Mouse (Mus musculus): ENCODE data around the gene Olfr1214. TPM values are rescaled to one million over a fixed set of nuclear protein-coding genes. Genes with fewer than 3 reads are reported as not detected.
"Not testable (repeated sequence)": the region's sequence is repeated elsewhere in the genome, so short reads cannot be mapped to it uniquely, and the experiment has no call there.

Gene Olfr1214
- polyA plus RNA-seq (2015; fragmentation: Nextera tagmentation; extraction: Ambion mirVana): not detected in 2 replicates

DNA sequence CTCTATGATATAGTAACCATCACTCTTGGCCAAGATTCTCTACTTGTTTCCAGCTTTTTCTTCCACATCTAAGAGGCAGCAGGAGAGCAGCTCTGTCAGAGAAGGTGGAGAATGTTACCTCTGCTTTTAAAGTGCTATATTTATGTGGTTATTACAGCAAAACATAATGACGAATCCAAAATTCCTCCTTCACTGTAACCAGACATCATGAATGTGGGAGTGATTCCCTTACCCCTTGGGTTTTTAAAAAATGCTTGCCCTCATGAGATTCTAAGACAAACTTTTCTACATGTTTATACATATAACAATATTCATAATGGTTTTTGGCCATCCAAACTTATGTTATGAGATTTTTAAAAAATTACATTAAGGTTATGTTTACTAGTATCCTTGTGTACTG, at the start of gene Olfr1214:
Gene Olfr1214, minus strand, starts transcription at position 101 of the 400 bp plus-strand sequence.
- Histone ChIP-seq H3K27ac (no peak within 1 kb of the TSS), H3K4me3 (no peak within 1 kb of the TSS), H3K27me3 (no peaks in the 10 kb centered on the region), H3K4me1 (replicated peaks) (no peaks in the 10 kb centered on the region), H3K4me2 (no peak within 1 kb of the TSS), H3K9me3 (replicated peaks) (no peaks in the 10 kb centered on the region), H3K9ac (no peak within 1 kb of the TSS), H3K36me3 (no peaks in the 10 kb centered on the region)
- WGBS: 73% methylated on average over 1 of the region's 1 CpGs
- no peak for ATAC-seq (replicated peaks; ENCODE audit: insufficient number of reproducible peaks, insufficient read depth, low FRiP score, low read depth)

DNA sequence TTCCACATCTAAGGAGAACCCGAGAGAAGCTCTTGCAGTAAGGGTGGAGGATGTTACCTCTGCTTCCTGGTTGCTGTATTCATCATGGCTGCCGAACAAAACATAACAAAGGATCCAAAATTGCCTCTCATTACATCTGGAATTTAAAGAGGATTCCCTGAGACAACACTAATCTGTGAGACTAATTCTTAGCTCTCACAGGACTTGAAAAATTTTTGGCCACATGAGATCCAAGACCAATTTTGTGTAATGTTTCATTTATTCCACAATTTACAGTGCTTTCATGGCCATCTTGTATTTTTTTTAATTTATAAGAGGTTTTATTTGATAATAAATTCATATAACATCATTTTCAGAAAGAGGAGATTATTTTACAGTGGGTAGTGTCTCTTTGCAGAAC, 39.5 kb upstream of the Olfr1214 start, which contains the start of gene Olfr1217:
Gene Olfr1217, minus strand, starts transcription at position 101 of the 400 bp plus-strand sequence.
- Histone ChIP-seq H3K27me3 (no peaks in the 10 kb centered on the region), H3K36me3 (no peaks in the 10 kb centered on the region), H3K4me1 (replicated peaks) (no peaks in the 10 kb centered on the region), H3K27ac (no peak within 1 kb of the TSS), H3K4me3 (no peak within 1 kb of the TSS), H3K4me2 (no peak within 1 kb of the TSS), H3K9ac (no peak within 1 kb of the TSS), H3K9me3 (replicated peaks) (no peaks in the 10 kb centered on the region)
- no peak for ATAC-seq (replicated peaks; ENCODE audit: insufficient number of reproducible peaks, insufficient read depth, low FRiP score, low read depth)
- 66% methylated on average over 2 of the region's 2 CpGs for WGBS

DNA sequence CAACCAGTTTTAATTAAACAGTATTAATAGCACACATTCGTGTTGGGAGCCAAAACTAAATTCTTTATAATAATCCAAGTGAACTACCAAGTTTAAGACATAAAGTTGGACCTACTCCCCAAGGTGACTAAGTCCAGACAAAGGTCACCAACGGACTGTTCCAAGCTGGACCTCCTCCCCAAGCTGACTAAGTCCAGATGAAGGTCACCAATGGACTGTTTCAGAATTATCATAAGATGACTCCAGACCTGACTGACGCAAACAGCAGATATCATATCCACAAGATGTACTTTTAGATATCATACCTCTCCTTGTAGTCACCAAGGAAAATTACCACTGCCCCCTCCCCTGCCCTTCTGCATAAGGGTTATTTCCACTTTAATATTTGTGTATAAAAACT, 29.0 kb upstream of the Olfr1214 start:
- H3K4me1 ChIP-seq (replicated peaks); H3K36me3 ChIP-seq; H3K4me2 ChIP-seq; H3K9me3 ChIP-seq (replicated peaks); H3K27ac ChIP-seq; H3K27me3 ChIP-seq; H3K4me3 ChIP-seq; ATAC-seq (replicated peaks; ENCODE audit: insufficient number of reproducible peaks, insufficient read depth, low FRiP score, low read depth); H3K9ac ChIP-seq: not testable (repeated sequence)
- 58% methylated on average over 3 of the region's 3 CpGs for WGBS

DNA sequence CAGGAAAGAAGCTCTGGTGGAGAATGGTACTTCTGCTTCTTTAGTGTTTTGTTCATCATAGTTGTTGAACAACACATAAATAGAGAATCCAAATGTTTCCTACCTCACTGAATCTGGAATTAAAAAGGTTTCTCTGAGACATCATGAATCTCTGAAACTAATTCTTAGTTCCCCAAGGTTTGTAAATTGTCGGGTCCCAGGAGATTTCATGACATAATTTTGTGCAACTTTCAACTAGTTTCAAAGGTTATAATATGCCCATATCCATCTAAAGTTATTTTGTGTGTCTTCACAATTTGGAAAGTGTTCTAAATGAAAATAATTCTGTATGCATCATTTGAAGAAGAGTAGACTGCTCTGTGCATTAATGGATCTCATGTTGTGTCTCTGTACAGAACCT, 25.8 kb upstream of the Olfr1214 start, which contains the start of gene Olfr1216:
Gene Olfr1216, minus strand, starts transcription at position 101 of the 400 bp plus-strand sequence.
- ATAC-seq (replicated peaks; ENCODE audit: insufficient number of reproducible peaks, insufficient read depth, low FRiP score, low read depth): no peak
- Histone ChIP-seq H3K27me3 (no peaks in the 10 kb centered on the region), H3K9ac (no peak within 1 kb of the TSS), H3K4me3 (no peak within 1 kb of the TSS), H3K9me3 (replicated peaks) (no peaks in the 10 kb centered on the region), H3K4me2 (no peak within 1 kb of the TSS), H3K36me3 (no peaks in the 10 kb centered on the region), H3K4me1 (replicated peaks) (no peaks in the 10 kb centered on the region), H3K27ac (no peak within 1 kb of the TSS)
- 72% methylated on average over 1 of the region's 1 CpGs for WGBS

DNA sequence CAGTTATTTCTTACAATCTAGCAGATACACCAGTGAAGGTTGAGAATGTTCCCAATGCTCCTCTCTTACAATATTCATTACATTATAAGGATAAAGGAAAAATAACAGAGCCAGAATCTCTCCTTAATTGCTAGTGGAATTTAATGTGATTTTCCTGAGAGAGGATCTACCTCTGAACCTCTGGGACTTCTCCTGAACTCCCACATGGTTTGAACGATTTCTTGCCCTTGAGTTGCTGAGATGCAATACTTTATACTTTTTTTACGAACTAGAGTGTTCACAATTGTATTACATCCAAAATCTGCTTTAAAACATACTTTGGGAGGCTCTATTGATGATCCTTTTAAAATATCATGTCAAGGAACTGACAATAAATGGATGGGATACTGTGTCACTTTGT, 14.4 kb upstream of the Olfr1214 start, which contains the start of gene Olfr1215:
Gene Olfr1215, minus strand, starts transcription at position 101 of the 400 bp plus-strand sequence.
- Histone ChIP-seq H3K4me3 (no peak within 1 kb of the TSS), H3K27ac (no peak within 1 kb of the TSS), H3K4me1 (replicated peaks) (no peaks in the 10 kb centered on the region), H3K27me3 (no peaks in the 10 kb centered on the region), H3K9ac (no peak within 1 kb of the TSS), H3K4me2 (no peak within 1 kb of the TSS), H3K9me3 (replicated peaks) (no peaks in the 10 kb centered on the region), H3K36me3 (no peaks in the 10 kb centered on the region)
- no peak for ATAC-seq (replicated peaks; ENCODE audit: insufficient number of reproducible peaks, insufficient read depth, low FRiP score, low read depth)
- 56% methylated on average over 2 of the region's 2 CpGs for WGBS

DNA sequence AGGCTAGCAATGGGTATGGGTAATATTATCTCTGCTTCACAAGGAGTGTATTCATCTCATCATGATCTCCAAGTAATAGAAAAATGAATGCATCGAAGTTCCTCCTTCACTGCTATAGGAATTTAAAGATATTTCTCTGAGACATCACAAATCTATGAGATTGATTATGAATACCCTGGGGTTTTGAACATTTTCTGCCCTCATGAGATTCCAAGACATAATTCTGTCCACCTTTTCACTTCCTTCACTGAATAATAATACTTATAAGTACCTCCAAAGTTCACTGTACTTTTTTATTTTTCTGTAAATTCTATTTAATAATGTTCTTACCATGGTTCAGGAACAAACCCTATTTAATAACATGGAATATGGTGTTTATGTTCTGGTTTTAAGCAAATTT, 12.3 kb downstream of the Olfr1214 start, which contains the start of gene Gm13762:
Gene Gm13762, minus strand, starts transcription at position 101 of the 400 bp plus-strand sequence.
- no peak within 1 kb of the TSS for H3K27ac ChIP-seq
- H3K4me1 ChIP-seq (replicated peaks): no peaks in the 10 kb centered on the region
- no peaks in the 10 kb centered on the region for H3K9me3 ChIP-seq (replicated peaks)
- H3K9ac ChIP-seq: no peak within 1 kb of the TSS
- H3K4me3 ChIP-seq: no peak within 1 kb of the TSS
- no peaks in the 10 kb centered on the region for H3K27me3 ChIP-seq
- ATAC-seq (replicated peaks; ENCODE audit: insufficient number of reproducible peaks, insufficient read depth, low FRiP score, low read depth): no peak
- 58% methylated on average over 1 of the region's 1 CpGs for WGBS
- no peak within 1 kb of the TSS for H3K4me2 ChIP-seq
- no peaks in the 10 kb centered on the region for H3K36me3 ChIP-seq

DNA sequence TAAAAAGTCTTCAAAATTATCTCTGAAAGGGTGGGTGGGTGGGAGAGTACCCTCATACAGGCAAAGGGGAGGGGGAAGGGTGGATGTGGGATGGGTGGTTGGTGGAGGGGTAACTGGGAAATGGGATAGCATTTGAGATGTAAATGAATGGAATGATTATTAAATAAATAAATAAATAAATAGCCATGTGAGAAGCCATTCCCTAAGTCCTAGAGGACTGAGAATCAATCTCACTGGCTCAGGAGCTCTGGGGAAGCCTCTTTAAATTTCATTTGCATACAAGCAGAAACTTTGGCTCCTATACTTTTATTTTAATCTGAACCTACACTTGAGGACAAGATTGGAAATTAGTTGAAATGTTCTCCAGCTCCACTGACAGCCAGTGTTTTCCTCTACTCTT, 38.8 kb downstream of the Olfr1214 start, which contains the start of gene Olfr1212:
Gene Olfr1212, plus strand, starts transcription at position 301 of the 400 bp plus-strand sequence.
- no peak within 1 kb of the TSS for H3K4me3 ChIP-seq
- no peaks in the 10 kb centered on the region for H3K36me3 ChIP-seq
- H3K9me3 ChIP-seq (replicated peaks): no peaks in the 10 kb centered on the region
- H3K27ac ChIP-seq: no peak within 1 kb of the TSS
- H3K4me2 ChIP-seq: no peak within 1 kb of the TSS
- ATAC-seq (replicated peaks; ENCODE audit: insufficient number of reproducible peaks, insufficient read depth, low FRiP score, low read depth): no peak
- no peaks in the 10 kb centered on the region for H3K4me1 ChIP-seq (replicated peaks)
- no peak within 1 kb of the TSS for H3K9ac ChIP-seq
- H3K27me3 ChIP-seq: no peaks in the 10 kb centered on the region

DNA sequence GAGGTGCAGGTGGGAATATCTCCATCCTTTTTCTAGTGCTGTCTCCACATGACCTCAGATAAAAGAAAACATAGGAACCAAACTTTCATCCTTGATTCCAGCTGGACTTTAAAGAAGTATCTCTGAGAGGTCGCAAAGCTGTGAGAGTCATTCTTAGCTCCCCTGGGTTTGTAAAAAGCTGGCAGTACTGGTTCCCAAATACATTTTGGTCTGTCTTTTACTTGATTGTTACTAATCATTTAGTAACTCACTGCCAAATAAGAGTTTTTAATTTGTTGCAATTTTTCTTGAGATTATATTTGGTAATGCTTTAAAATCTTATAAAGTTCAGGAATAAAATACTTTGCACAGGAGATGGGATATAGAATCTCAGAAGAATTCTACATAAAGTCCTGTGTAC, 54.4 kb downstream of the Olfr1214 start, which contains the start of gene Olfr1211:
Gene Olfr1211, minus strand, starts transcription at position 101 of the 400 bp plus-strand sequence.
- no peak within 1 kb of the TSS for H3K9ac ChIP-seq
- H3K27me3 ChIP-seq: no peaks in the 10 kb centered on the region
- WGBS: 77% methylated on average over 1 of the region's 1 CpGs
- H3K4me2 ChIP-seq: no peak within 1 kb of the TSS
- no peaks in the 10 kb centered on the region for H3K4me1 ChIP-seq (replicated peaks)
- ATAC-seq (replicated peaks; ENCODE audit: insufficient number of reproducible peaks, insufficient read depth, low FRiP score, low read depth): no peak
- no peak within 1 kb of the TSS for H3K27ac ChIP-seq
- no peak within 1 kb of the TSS for H3K4me3 ChIP-seq
- no peaks in the 10 kb centered on the region for H3K9me3 ChIP-seq (replicated peaks)
- H3K36me3 ChIP-seq: no peaks in the 10 kb centered on the region

Other genes with a start within 250 kb of the Olfr1214 start
- gene Olfr1198, start 241.3 kb downstream of the Olfr1214 start, polyA plus RNA-seq (2015; fragmentation: Nextera tagmentation; extraction: Ambion mirVana): not detected in 2 replicates
- not detected in 2 replicates for gene Olfr1199, start 232.2 kb downstream of the Olfr1214 start, polyA plus RNA-seq (2015; fragmentation: Nextera tagmentation; extraction: Ambion mirVana)
- gene Olfr1200, start 222.2 kb downstream of the Olfr1214 start, polyA plus RNA-seq (2015; fragmentation: Nextera tagmentation; extraction: Ambion mirVana): not detected in 2 replicates
- gene Olfr1201, start 199.6 kb downstream of the Olfr1214 start, polyA plus RNA-seq (2015; fragmentation: Nextera tagmentation; extraction: Ambion mirVana): not detected in 2 replicates
- not detected in 2 replicates for gene Olfr1202, start 178.2 kb downstream of the Olfr1214 start, polyA plus RNA-seq (2015; fragmentation: Nextera tagmentation; extraction: Ambion mirVana)
- not detected in 2 replicates for gene Olfr1205, start 162.9 kb downstream of the Olfr1214 start, polyA plus RNA-seq (2015; fragmentation: Nextera tagmentation; extraction: Ambion mirVana)
- gene Olfr1204, start 143.4 kb downstream of the Olfr1214 start, polyA plus RNA-seq (2015; fragmentation: Nextera tagmentation; extraction: Ambion mirVana): not detected in 2 replicates
- gene Olfr1206, start 129.4 kb downstream of the Olfr1214 start, polyA plus RNA-seq (2015; fragmentation: Nextera tagmentation; extraction: Ambion mirVana): not detected in 2 replicates
- not detected in 2 replicates for gene Olfr1208, start 90.3 kb downstream of the Olfr1214 start, polyA plus RNA-seq (2015; fragmentation: Nextera tagmentation; extraction: Ambion mirVana)
- not detected in 2 replicates for gene Olfr1209, start 77.5 kb downstream of the Olfr1214 start, polyA plus RNA-seq (2015; fragmentation: Nextera tagmentation; extraction: Ambion mirVana)
- gene Olfr1211, start 54.5 kb downstream of the Olfr1214 start, polyA plus RNA-seq (2015; fragmentation: Nextera tagmentation; extraction: Ambion mirVana): not detected in 2 replicates
- not detected in 2 replicates for gene Olfr1212, start 38.7 kb downstream of the Olfr1214 start, polyA plus RNA-seq (2015; fragmentation: Nextera tagmentation; extraction: Ambion mirVana)
- not detected in 2 replicates for gene Gm13762, start 12.4 kb downstream of the Olfr1214 start, polyA plus RNA-seq (2015; fragmentation: Nextera tagmentation; extraction: Ambion mirVana)
- gene Olfr1215, start 14.3 kb upstream of the Olfr1214 start, polyA plus RNA-seq (2015; fragmentation: Nextera tagmentation; extraction: Ambion mirVana): not detected in 2 replicates
- not detected in 2 replicates for gene Olfr1216, start 25.7 kb upstream of the Olfr1214 start, polyA plus RNA-seq (2015; fragmentation: Nextera tagmentation; extraction: Ambion mirVana)
- gene Olfr1217, start 39.4 kb upstream of the Olfr1214 start, polyA plus RNA-seq (2015; fragmentation: Nextera tagmentation; extraction: Ambion mirVana): not detected in 2 replicates
- gene Olfr1218, start 68.5 kb upstream of the Olfr1214 start, polyA plus RNA-seq (2015; fragmentation: Nextera tagmentation; extraction: Ambion mirVana): not detected in 2 replicates
- gene Olfr1219, start 90.9 kb upstream of the Olfr1214 start, polyA plus RNA-seq (2015; fragmentation: Nextera tagmentation; extraction: Ambion mirVana): not detected in 2 replicates
- not detected in 2 replicates for gene Olfr1220, start 114.2 kb upstream of the Olfr1214 start, polyA plus RNA-seq (2015; fragmentation: Nextera tagmentation; extraction: Ambion mirVana)
- not detected in 2 replicates for gene Olfr1221, start 124.6 kb upstream of the Olfr1214 start, polyA plus RNA-seq (2015; fragmentation: Nextera tagmentation; extraction: Ambion mirVana)
- not detected in 2 replicates for gene Olfr1222, start 140.4 kb upstream of the Olfr1214 start, polyA plus RNA-seq (2015; fragmentation: Nextera tagmentation; extraction: Ambion mirVana)
- gene Olfr1223, start 158.9 kb upstream of the Olfr1214 start, polyA plus RNA-seq (2015; fragmentation: Nextera tagmentation; extraction: Ambion mirVana): not detected in 2 replicates
- gene Olfr1224-ps1, start 171.4 kb upstream of the Olfr1214 start, polyA plus RNA-seq (2015; fragmentation: Nextera tagmentation; extraction: Ambion mirVana): not detected in 2 replicates
- gene Olfr1225, start 182.0 kb upstream of the Olfr1214 start, polyA plus RNA-seq (2015; fragmentation: Nextera tagmentation; extraction: Ambion mirVana): not detected in 2 replicates
- not detected in 2 replicates for gene Olfr1226, start 207.4 kb upstream of the Olfr1214 start, polyA plus RNA-seq (2015; fragmentation: Nextera tagmentation; extraction: Ambion mirVana)